Mouse (Mus musculus) ES-E14 (cell line): Measurements from ENCODE around the gene Swt1. TPM values are rescaled to one million over a fixed set of nuclear protein-coding genes. Genes with fewer than 3 reads are reported as not detected.

ENCODE experiments used
- DNase-seq: peaks from one replicate; pipeline ENCODE4 v3.0.0-alpha.2; 2013; ENCODE audit warnings: low read depth, low spot score
- H3K27ac ChIP-seq: 2 replicates; pipeline ENCODE4 v1.5.1; 2012; ENCODE audit warnings: low read depth, mild to moderate bottlenecking, low read length, moderate library complexity, mixed read lengths; ENCODE audit not compliant: poor library complexity, insufficient read depth, severe bottlenecking
- H3K36me3 ChIP-seq: 2 replicates; pipeline ENCODE4 v1.6.1; 2012; ENCODE audit warnings: mild to moderate bottlenecking, low read length, moderate library complexity, mixed read lengths; ENCODE audit not compliant: control insufficient read depth, poor library complexity, insufficient read depth, severe bottlenecking
- H3K4me1 ChIP-seq, 2 experiments: fragments of 150-350 bp in 1 of 2; sonication (generic) in 1 of 2; 2 replicates each; pipeline ENCODE4 v1.6.1; 2012; ENCODE audit warnings: low read length in 2 of 2, mild to moderate bottlenecking in 1 of 2, mixed read lengths in 1 of 2; ENCODE audit not compliant: control insufficient read depth in 2 of 2, insufficient read depth in 2 of 2, poor library complexity in 1 of 2
- H3K4me3 ChIP-seq, 2 experiments: fragments of 150-350 bp in 1 of 2; sonication (generic) in 1 of 2; 2 replicates each; pipeline ENCODE4 v1.5.1; 2012; ENCODE audit warnings: low read length in 2 of 2, low read depth in 1 of 2, mild to moderate bottlenecking in 1 of 2, mixed read lengths in 1 of 2; ENCODE audit not compliant: insufficient read depth in 1 of 2, poor library complexity in 1 of 2, severe bottlenecking in 1 of 2
- H3K9ac ChIP-seq: 2 replicates; pipeline ENCODE4 v1.6.1; 2012; ENCODE audit warnings: low read depth, mild to moderate bottlenecking, low read length, mixed read lengths; ENCODE audit not compliant: poor library complexity, insufficient read depth, severe bottlenecking
- H3K9me3 ChIP-seq: fragments of 150-350 bp; sonication (generic); 2 replicates; pipeline ENCODE4 v1.6.1; 2012; ENCODE audit warnings: low read depth, mild to moderate bottlenecking, low read length; ENCODE audit not compliant: control insufficient read depth, insufficient read depth
- CHD2 ChIP-seq: IDR thresholded peaks from 2 replicates; pipeline ENCODE4 v1.6.1; 2014; ENCODE audit warnings: mild to moderate bottlenecking, low read depth, low read length, inconsistent platforms
- HCFC1 ChIP-seq: IDR thresholded peaks from 2 replicates; pipeline ENCODE4 v1.6.1; 2012; ENCODE audit warnings: low read length, inconsistent platforms, borderline replicate concordance; ENCODE audit not compliant: insufficient read depth
- MAFK ChIP-seq: IDR thresholded peaks from 2 replicates; pipeline ENCODE4 v1.6.1; 2014; ENCODE audit warnings: mild to moderate bottlenecking, low read depth, low read length, inconsistent platforms; ENCODE audit not compliant: insufficient read depth
- ZC3H11A ChIP-seq: IDR thresholded peaks from 2 replicates; pipeline ENCODE4 v1.6.1; 2012; ENCODE audit warnings: low read depth, mild to moderate bottlenecking, inconsistent platforms, low read length, borderline replicate concordance
- ZNF384 ChIP-seq: IDR thresholded peaks from 2 replicates; pipeline ENCODE4 v1.6.1; 2012; ENCODE audit warnings: low read depth, low read length, inconsistent platforms
- in situ Hi-C, 2 experiments: fragments of 600-800 bp; cut with MboI; formaldehyde crosslinking; loops; one replicate each; pipeline ENCODE4 v1.15.1; 2025; ENCODE audit warnings: low sequenced_read_pairs in 2 of 2, inconsistent platforms in 1 of 2; ENCODE audit not compliant: unreplicated experiment in 2 of 2
- total RNA-seq: library from RNA; depleted of rRNA; stranded (reverse); fragments of 300-350 nt; gene quantifications from 2 replicates; pipeline ENCODE4 v1.2.3, GENCODE M21; 2012

Swt1 gene
- total RNA-seq, 1 experiment = 22.6 TPM

- no peak overlapping the region for H3K27ac ChIP-seq
- H3K36me3 ChIP-seq = peaks cover 8% of the 10 kb centered on the region
- H3K9ac ChIP-seq = peak overlapping the region; percentile 22; the same call in 1 of the 2 replicates
- H3K9me3 ChIP-seq = no peaks in the 10 kb centered on the region
- peaks cover 2 to 6% of the 10 kb centered on the region in 2 experiments for H3K4me1 ChIP-seq
- in situ Hi-C loops = loop anchor here in 1 of 2 experiments (25.0 kb wide), 1 partner anchor 259 kb away; no protein-coding TSS in a partner anchor
- no peak for DNase-seq
- no peak for TF ChIP-seq CHD2
- no peak for TF ChIP-seq HCFC1
- no peak for TF ChIP-seq MAFK
- TF ChIP-seq ZNF384 = no peak
- TF ChIP-seq ZC3H11A = no peak
- peak overlapping the region; percentile 11 to 92; a peak in 3 of 4 replicates for H3K4me3 ChIP-seq
Observed at GRCm38 (mm10) chr1:151346681-151347127, 81.6 kb downstream of the Swt1 start.

- in situ Hi-C loops = loop anchor here in 1 of 2 experiments (25.0 kb wide), 1 partner anchor 259 kb away; no protein-coding TSS in a partner anchor
- peaks cover 2 to 6% of the 10 kb centered on the region in 2 experiments for H3K4me1 ChIP-seq
- no peak for TF ChIP-seq ZC3H11A
- TF ChIP-seq MAFK = no peak
- TF ChIP-seq HCFC1 = no peak
- no peak for TF ChIP-seq ZNF384
- TF ChIP-seq CHD2 = no peak
- H3K9me3 ChIP-seq = no peaks in the 10 kb centered on the region
- no peak for DNase-seq
- H3K9ac ChIP-seq = no peak overlapping the region; the same call in 1 of the 2 replicates
- peak overlapping the region; percentile 81 to 92 for H3K4me3 ChIP-seq
- no peak overlapping the region for H3K27ac ChIP-seq
- H3K36me3 ChIP-seq = peaks cover 8% of the 10 kb centered on the region
Observed at GRCm38 (mm10) chr1:151345863-151346195, 82.4 kb downstream of the Swt1 start.

GRCm38 (mm10) chr1:151345109-151345862 is 83.0 kb downstream of the Swt1 start:
- Histone ChIP-seq H3K4me1 (peaks cover 2 to 6% of the 10 kb centered on the region in 2 experiments), H3K36me3 (peaks cover 7% of the 10 kb centered on the region), H3K27ac (peak overlapping the region; percentile 29), H3K9me3 (no peaks in the 10 kb centered on the region), H3K4me3 (peak overlapping the region; percentile 81 to 92), H3K9ac (peak overlapping the region; percentile 88)
- DNase-seq = peak; percentile 78
- TF ChIP-seq ZNF384 = peak; percentile 92
- no peak for TF ChIP-seq ZC3H11A
- TF ChIP-seq CHD2 = peak; percentile 45; the same call in 1 of the 2 replicates
- in situ Hi-C loops = loop anchor here in 1 of 2 experiments (25.0 kb wide), 1 partner anchor 258 kb away; no protein-coding TSS in a partner anchor

DNA sequence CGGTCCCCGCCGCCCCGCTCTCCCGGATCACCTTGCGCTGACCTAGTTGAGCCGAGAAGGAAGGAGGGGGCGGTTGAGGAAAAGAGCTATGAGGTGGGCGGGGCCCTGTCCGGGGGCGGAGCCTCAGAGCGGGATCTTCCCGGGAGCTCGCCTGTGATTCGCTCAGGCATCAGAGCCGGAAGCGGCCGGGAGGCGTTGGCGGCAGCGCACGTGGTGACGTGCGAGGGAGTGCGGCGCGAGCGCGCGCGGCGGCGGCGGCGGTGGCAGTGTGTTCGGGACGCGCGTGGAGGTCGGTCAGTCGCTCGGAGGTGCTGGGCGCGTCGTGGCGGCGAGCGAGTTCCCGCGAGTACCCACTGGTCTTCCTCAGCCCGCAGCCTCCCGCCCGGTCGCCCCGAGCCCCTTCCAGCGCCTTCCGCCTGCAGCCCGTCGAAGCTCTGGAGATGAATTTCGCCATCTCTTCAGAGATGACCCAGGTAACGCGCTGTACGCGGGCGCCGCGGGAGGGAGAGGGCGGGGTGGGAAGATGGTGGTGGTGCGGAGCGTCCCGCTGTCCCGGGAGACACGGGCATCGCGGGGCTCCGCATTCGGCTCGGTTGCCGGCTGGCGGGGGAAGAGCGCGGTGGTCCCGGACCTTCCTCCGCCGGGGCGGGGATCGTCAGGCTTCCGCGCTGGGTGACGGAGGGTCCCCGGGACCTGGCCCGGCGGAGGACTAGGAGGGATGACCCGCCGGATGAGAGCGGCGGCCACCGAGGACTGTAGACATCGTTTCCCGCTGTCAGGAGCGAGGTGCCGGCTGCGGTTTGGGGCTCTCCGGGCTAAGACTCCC is 83.8 kb downstream of the Swt1 start, which contains the start of gene Ivns1abp:
Gene Ivns1abp, plus strand, starts transcription at position 195 of the 826 bp plus-strand sequence.
- H3K4me1 ChIP-seq = peaks cover 2 to 6% of the 10 kb centered on the region in 2 experiments
- no peak for TF ChIP-seq ZNF384
- TF ChIP-seq CHD2 = no peak
- TF ChIP-seq ZC3H11A = no peak
- TF ChIP-seq HCFC1 = peak; percentile 54; the same call in 1 of the 2 replicates
- DNase-seq = peak; percentile 94

More for the DNA sequence above, 83.8 kb downstream of the Swt1 start, which contains the start of gene Ivns1abp:
- H3K27ac ChIP-seq = peak within 1 kb of the TSS; percentile 44
- peak within 1 kb of the TSS; percentile 88 for H3K9ac ChIP-seq
- H3K36me3 ChIP-seq = peaks cover 4% of the 10 kb centered on the region
- no peaks in the 10 kb centered on the region for H3K9me3 ChIP-seq
- in situ Hi-C loops = loop anchor here in 1 of 2 experiments (25.0 kb wide), 1 partner anchor 257 kb away; no protein-coding TSS in a partner anchor
- peak within 1 kb of the TSS; percentile 81 to 92 for H3K4me3 ChIP-seq
